In genomic region chr10:122534714-122535113, GRCm38 (mm10) we compare ENCODE assay signal across 15 mouse cellular contexts.
A peak's percentile ranks its signal among the peaks of the same experiment; 100 is the strongest.
DNase-seq lines count a peak whose midpoint lies in the region; ATAC-seq and TF ChIP-seq lines count a peak whose summit lies in the region.
"Had no signal": no experiment of that assay in that cellular context is flagged by ENCODE, and none has a peak within 500 bp of the region (broad histone marks: within the 10 kb centered on the region; RNA-seq: fewer than 3 reads in every experiment).

No protein-coding gene starts in this region.

- no peak for TF ChIP-seq EP300 in heart, adult 2 months (IDR thresholded peaks at IDR 0.05; ENCODE audit: insufficient read depth, low read depth, low read length)
- TF ChIP-seq EP300 in liver, postnatal 0 days (IDR thresholded peaks at IDR 0.05; ENCODE audit: low read depth): no peak

- peaks cover 2% of the 10 kb centered on the region; the same call in 1 of the 2 replicates for H3K4me1 ChIP-seq in heart, adult 2 months (ENCODE audit: control insufficient read depth, insufficient read depth, low read length)
- no peaks in the 10 kb centered on the region for H3K4me1 ChIP-seq in heart, embryonic 10.5 days
- H3K4me1 ChIP-seq in liver, postnatal 0 days (ENCODE audit: insufficient read depth): no peaks in the 10 kb centered on the region
- H3K4me1 ChIP-seq: midbrain, embryonic 12.5 days had no signal

- no peaks in the 10 kb centered on the region for H3K36me3 ChIP-seq in heart, adult 2 months (ENCODE audit: control insufficient read depth, insufficient read depth, low read length)
- H3K36me3 ChIP-seq in heart, embryonic 10.5 days: no peaks in the 10 kb centered on the region
- H3K36me3 ChIP-seq in liver, postnatal 0 days (replicated peaks; ENCODE audit: insufficient read depth, low read length): no peaks in the 10 kb centered on the region
- H3K36me3 ChIP-seq: midbrain, embryonic 12.5 days had no signal

- no peak for TF ChIP-seq POLR2A in heart, adult 2 months (IDR thresholded peaks at IDR 0.05; ENCODE audit: insufficient read depth, low read depth, low read length)

- no peak overlapping the region for H3K4me3 ChIP-seq in heart, adult 2 months
- no peak overlapping the region for H3K4me3 ChIP-seq in heart, embryonic 10.5 days
- no peak overlapping the region for H3K4me3 ChIP-seq in liver, postnatal 0 days (ENCODE audit: low read depth, low read length)
- H3K4me3 ChIP-seq: midbrain, embryonic 12.5 days had no signal

- no peak overlapping the region for H3K9ac ChIP-seq in heart, adult 2 months (ENCODE audit: low read depth, low read length)
- no peak overlapping the region for H3K9ac ChIP-seq in liver, postnatal 0 days (replicated peaks)
- H3K9ac ChIP-seq: liver, embryonic 14.5 days; midbrain, embryonic 12.5 days had no signal

- intact Hi-C loops in heart, adult 2 months (cut with DNase I): no loop called here
- intact Hi-C loops in gastrocnemius, postnatal 14 days (cut with DNase I; ENCODE audit: low total_unique reads): no loop called here

- no peaks in the 10 kb centered on the region for H3K9me3 ChIP-seq in heart, embryonic 10.5 days
- no peaks in the 10 kb centered on the region for H3K9me3 ChIP-seq in liver, postnatal 0 days (ENCODE audit: low read length)
- H3K9me3 ChIP-seq: midbrain, embryonic 12.5 days had no signal

- H3K27me3 ChIP-seq in heart, adult 2 months (ENCODE audit: control insufficient read depth, insufficient read depth, low read length): no peaks in the 10 kb centered on the region
- no peaks in the 10 kb centered on the region for H3K27me3 ChIP-seq in heart, embryonic 10.5 days (ENCODE audit: insufficient read depth, poor library complexity, severe bottlenecking)
- H3K27me3 ChIP-seq in liver, postnatal 0 days (ENCODE audit: insufficient read depth, low read length): no peaks in the 10 kb centered on the region
- H3K27me3 ChIP-seq: midbrain, embryonic 12.5 days had no signal

- DNase-seq in heart, adult 2 months: peak in 1 of 2 experiments; percentile 23
- DNase-seq in heart, embryonic 10.5 days (ENCODE audit: low spot score): no peak
- DNase-seq in liver, postnatal 0 days: no peak
- no peak for DNase-seq in liver
- DNase-seq in gastrocnemius, postnatal 14 days: peak; percentile 21
- DNase-seq in cerebellum, adult 11 months: no peak
- no peak for DNase-seq in lung, postnatal 4 days
- DNase-seq: adrenal gland, adult 8-10 months; cerebellum, adult 2 months; layer of hippocampus, postnatal 36 days; lung, postnatal 14 days had no signal

- H3K4me2 ChIP-seq in liver, postnatal 0 days (ENCODE audit: low read depth, low read length): no peak overlapping the region
- H3K4me2 ChIP-seq: midbrain, embryonic 12.5 days had no signal

- WGBS in heart, adult 2 months: 64% methylated on average over 5 of the region's 5 CpGs
- 83% methylated on average over 5 of the region's 5 CpGs for WGBS in heart, embryonic 10.5 days
- WGBS in liver, postnatal 0 days (ENCODE audit: insufficient replicate concordance): 70% methylated on average over 5 of the region's 5 CpGs

- TF ChIP-seq CTCF in heart, adult 2 months (IDR thresholded peaks at IDR 0.05): no peak
- TF ChIP-seq CTCF in liver, postnatal 0 days (IDR thresholded peaks at IDR 0.05; ENCODE audit: low read depth): no peak

- H3K27ac ChIP-seq in heart, adult 2 months: peak overlapping the region; percentile 28
- no peak overlapping the region for H3K27ac ChIP-seq in heart, embryonic 10.5 days
- no peak overlapping the region for H3K27ac ChIP-seq in liver, postnatal 0 days (ENCODE audit: low read depth)
- H3K27ac ChIP-seq: liver, embryonic 14.5 days; midbrain, embryonic 12.5 days; stomach, postnatal 0 days had no signal

- 0 out of 2 replicates have a peak, but pooled peaks have one; percentile 23 for ATAC-seq in liver, postnatal 0 days
- ATAC-seq: forebrain, embryonic 14.5 days had no signal

- no peaks in the 10 kb centered on the region for H3K79me2 ChIP-seq in heart, adult 2 months (replicated peaks; ENCODE audit: control insufficient read depth, insufficient read depth, low read length)
